Mouse (Mus musculus) lung, postnatal 25 days (tissue): ENCODE measurements around the gene Ift140.

Source experiments
- DNase-seq: peaks from one replicate; pipeline ENCODE4 v3.0.0; 2022; ENCODE audit warnings: low spot score

Gene Ift140

DNA sequence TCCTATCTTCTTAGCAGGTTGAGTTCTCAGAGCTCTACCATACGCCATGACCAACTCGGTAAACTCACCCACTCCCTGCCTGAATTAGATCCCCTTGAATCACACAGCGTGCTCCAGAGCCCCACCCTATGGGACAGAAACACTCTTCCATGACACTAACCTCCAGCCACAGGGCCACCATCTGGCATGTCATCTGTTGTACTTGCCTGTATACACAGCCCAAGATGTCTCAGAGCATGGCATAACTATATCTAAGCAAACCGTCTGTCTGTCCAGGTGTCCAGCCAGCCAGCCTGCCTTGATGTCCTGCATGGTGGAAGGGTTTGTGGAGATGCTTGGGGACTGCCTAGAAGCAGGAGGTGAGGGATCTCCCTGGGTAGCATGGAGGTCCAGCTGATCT, 61.0 kb downstream of the Ift140 start:
- DNase-seq = no peak

DNA sequence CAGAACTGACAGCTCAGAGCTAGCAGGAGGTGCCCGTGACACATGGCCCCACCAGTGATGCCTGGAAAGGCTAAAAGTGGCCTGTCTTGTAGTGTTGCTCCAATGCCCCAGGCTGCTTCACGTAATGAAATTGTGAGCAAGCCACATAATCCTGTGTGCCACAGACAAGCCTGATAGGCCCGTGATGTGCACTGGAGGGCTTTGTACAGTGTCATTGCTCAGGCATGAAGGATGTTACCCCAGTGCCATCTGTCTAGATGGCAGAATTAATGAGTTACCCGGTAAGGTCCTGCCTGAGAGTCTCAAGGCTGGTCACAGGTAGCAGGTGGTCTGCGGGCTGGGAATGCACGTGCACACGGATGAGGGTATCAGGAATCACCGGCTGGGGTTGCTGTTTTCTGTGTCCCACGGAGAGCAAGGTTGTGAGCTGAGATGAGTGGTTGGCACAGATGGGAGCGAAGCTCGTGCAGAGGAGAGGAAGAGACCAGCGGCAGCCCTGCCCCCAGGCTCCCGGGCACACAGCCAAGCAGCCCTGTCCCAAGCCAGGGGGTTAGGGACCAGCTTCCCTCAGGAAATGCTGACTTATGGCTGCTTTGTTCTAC, 62.0 kb downstream of the Ift140 start:
- peak; percentile 86 for DNase-seq

DNA sequence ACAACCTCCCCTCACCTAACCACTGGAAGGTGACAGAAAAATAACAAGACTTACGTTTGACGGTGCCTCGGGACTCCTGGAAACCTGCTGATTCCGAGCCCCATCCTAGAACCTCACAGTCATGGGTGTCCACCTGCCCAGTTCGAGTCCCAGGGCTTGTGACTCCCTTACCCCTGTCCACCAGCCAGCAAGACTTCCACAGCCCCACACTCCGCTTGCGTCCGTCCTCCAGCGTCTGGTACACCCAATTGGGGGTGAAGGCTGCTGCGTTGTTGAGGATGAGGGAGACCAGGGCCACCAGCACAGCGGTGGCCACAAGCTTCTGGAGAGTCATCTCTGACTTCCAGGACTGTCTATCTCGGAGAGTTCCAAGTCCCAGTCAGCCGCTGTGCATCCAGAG, 64.3 kb downstream of the Ift140 start:
- no peak for DNase-seq

DNA sequence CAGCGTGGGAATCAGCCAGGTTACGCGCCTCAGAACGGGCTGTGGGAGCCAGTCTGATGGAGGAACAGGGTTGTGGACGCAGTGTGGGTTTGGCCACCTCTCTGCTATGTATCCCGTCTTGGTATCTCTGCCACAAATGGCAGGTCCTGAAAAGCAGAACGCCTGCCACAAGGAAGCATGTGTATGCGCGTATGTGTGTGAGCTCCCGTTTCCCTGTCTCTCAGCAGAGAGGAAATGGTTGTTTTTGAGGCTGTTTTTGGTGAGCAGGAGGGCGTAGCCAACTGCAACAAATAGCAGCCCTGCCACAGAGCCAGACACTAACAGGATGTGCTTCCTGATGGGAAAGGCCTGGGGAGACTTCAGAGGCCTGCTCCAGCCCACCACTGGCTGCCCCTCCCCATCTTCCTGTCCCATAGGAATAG, 65.1 kb downstream of the Ift140 start:
- peak; percentile 89 for DNase-seq

DNA sequence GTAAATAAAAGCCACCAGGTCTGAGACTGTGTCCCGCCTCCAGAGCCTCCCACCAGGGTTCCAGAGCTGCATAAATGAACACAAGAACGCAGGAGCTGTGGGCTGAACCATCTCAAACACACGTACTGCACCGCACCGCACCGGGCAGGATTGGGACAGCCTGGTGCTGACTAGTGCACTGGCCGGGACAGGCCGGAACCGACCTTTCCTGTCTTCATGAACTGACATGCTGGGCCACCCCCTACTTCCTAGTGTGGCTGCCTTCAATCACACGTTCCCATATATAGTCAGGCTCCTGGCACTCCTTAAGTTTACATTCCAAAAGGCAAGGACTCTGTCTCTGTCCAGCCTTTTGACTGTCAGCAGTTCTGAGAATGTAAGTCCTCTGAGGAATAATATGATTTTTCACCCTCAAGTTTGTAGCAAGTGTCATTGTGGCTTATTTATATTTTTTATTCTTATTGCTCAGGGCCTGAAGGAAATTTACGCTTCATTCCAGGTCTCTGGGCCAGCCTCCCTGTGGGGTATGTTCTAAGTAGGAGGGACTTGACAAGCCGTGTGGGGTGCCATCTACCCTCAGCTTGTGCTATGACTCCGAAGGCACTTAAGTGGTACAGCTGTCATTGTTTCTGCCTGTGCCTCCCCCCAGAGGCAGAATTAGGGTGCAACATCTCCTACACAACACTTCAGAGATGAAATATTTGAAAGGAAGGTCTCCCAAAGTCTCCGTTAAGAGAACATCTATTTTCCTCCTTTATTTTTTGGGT, 66.4 kb downstream of the Ift140 start:
- peak; percentile 84 for DNase-seq

DNA sequence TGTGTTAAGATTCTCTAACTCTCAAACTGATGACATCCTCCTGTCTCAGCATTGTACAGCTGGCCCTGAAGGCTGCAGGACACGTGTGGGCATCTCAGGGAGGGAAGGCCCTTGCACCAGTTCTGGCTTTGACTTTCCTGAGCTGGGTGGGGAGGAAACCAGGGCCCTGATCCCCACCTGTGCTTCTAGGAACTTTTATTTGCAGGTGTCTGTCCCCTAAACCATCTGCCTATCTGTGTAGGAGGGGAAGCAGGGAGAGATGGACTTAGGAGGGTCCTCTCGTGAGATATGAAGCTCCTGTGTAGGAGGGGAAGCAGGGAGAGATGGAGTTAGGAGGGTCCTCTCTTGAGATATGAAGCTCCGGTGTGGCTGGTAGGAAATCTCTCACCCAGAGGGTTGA, 67.0 kb downstream of the Ift140 start:
- no peak for DNase-seq

DNA sequence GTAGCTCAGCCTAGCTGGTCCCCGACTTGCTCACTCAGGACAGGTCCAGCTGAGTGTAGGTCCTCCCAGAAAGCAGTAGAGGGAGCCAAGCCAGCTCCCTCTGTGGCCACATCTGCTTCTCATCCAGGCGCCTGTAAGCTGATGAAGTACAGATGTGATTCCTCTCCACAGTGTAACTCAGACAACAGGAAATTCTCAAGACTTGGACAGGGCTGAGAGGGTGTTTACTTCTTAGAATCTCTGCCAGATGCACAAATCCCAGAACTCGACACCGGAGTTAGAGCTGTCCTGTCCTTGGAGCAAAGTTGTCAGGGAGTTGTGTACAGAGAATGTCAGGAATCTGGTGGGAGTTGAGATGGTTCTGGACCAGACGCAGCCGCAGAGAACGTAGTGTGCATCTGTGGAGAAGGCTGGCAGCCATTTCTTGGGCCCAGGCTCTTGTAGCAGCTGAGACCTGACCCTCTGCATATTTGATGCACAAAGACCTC, 67.6 kb downstream of the Ift140 start, which contains the start of gene Tmem204:
Gene Tmem204, minus strand, starts transcription at position 148 of the 488 bp plus-strand sequence.
- peak; percentile 85 for DNase-seq

DNA sequence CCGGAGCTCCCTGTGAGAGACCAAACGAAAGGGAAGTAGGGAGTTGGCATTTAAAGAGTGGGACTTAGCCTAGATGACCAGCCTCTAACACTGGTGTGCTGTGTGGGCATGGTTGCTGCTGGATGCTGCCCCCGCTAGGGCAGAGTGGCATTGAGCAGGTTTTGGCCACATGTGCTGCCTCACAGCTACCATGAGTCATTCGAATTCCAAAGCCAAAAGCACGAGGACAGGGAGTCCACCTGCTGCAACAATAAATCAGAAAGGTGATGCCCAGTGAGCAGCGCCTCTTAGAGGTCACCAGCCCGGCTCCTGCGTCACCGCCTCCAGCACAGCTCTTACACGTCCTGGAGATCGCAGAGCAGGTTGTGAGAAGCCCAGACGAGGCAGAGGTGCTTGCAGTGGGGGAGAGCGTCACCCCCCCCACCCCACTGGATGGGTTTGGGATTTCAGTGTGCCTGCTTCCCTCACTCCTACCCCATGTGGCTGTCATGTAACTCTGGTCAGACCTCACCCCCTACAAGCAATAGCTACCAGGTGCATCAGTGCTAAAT, 69.0 kb downstream of the Ift140 start:
- no peak for DNase-seq

DNA sequence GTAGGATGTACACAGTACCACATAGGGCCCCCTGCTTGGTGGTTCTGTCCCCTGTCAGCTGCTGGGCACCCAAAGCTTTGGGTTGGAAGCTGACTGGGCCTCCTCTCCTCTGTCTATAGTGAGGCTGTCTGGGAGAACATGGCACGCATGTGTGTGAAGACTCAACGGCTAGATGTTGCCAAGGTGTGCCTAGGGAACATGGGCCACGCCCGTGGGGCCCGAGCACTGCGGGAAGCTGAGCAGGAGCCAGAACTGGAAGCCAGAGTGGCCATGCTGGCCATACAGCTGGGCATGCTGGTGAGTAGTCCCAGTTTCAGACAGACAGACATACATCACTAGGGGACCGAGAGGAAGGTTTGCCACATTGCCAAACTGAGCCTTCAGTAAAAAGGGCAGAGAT, 70.8 kb downstream of the Ift140 start:
- no peak for DNase-seq

DNA sequence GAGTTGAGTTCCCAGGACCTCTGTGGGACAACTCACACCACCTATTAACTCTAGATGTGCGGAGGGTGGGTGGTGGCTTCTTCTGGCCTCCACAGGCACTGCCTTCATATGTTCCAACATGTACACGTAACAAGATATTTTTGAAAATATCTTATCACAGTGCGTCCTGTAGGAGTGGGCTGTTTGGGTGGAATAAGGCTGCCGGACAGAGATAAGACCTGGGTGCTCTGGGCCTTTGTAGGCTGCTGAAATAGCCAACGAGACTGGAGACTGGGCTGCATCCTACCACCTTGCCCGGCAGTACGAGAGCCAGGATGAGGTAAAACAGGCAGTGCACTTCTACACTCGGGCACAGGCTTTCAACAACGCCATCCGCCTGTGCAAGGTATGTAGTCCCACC, 73.3 kb downstream of the Ift140 start:
- no peak for DNase-seq

DNA sequence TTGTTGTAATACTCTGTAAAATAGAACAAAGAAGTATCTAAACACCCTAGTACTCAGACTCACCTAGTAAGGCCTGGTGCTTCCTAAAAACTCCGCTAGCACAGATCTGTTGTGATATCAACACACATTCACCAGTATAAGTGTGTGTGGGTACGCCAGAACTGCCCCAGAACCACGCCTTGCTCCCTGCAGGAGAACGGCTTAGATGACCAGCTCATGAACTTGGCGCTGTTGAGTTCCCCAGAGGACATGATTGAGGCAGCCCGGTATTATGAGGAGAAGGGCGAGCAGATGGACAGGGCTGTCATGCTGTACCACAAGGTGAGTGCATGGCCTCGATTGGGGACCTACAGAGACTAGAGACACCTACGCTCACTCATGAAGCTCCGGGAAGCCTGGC, 74.6 kb downstream of the Ift140 start:
- DNase-seq = no peak

DNA sequence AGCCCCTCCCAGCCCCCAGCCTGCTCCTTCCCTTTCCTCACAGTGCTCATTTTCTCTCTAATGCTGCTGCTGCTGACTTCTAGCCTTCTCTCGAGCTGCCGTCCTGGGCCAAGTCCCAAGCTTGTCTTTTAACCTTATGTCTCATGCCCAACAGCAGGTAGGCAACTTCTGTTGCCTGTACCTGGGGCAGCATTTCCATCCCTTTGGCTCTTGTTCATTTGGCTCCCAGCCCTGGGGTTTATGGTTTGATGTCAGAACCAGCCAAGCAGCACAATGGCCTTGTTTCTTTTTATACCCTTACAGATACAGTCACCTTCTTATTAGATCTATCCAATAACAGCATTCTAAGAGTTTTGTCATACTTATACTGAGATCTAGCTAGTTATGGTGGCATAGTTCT, 80.3 kb downstream of the Ift140 start:
- DNase-seq = no peak

DNA sequence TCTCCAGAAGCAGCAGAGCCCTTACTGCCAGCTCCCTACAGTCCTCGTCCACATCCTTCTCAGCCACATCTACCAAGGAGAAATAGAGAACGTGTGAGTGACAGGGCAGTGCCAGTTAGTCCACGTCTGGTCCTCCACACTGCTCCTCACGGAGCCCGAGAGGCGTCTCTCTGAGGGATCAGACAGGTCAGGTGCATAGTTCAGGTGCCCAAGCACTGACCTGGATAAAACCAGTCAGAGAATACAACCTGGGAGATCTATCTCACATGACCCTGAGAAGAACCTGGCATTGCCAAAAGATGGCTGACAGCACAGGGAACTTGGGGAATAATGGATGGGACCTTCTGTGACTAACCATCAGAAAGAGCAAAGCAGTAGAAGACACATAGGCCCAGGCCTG, 84.2 kb downstream of the Ift140 start:
- DNase-seq = no peak

DNA sequence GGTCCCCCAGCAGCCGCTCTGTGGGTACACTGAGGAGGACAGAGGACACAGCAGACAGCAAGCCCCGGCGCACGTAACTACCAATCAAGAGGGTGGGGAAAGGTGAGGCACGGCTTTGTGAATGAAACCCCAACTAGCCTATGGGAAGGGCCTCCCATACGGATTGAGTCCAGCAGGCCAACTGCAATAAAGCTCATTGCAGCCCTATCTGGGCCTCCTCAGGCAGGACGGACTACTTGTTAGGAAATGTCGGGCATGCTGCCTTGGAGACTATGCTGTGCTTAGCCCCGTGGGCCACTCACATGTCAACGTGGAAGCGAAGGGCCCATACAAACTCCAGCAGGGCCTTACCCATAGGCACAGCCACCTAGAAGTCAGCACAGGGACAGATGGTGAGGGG, 85.5 kb downstream of the Ift140 start:
- no peak for DNase-seq

DNA sequence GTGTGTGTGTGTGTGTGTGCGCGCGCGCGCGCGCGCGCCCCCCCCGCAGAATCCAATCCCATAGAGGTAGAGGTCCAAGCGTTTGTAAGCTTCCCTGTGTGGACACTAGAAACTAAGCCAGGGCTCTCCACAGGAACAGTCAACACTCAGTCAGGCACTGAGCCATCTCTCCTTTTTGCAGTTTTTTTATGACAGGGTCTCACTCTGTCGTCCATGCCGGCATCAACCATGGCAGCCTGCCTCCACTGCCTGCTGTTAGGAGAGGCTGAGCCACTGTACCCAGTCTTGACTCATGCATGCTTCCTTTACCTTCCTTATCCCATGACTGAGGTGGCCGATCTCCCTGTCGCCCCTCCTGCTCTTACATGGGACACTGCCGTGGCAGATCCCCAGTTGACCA, 91.9 kb downstream of the Ift140 start:
- DNase-seq = no peak

DNA sequence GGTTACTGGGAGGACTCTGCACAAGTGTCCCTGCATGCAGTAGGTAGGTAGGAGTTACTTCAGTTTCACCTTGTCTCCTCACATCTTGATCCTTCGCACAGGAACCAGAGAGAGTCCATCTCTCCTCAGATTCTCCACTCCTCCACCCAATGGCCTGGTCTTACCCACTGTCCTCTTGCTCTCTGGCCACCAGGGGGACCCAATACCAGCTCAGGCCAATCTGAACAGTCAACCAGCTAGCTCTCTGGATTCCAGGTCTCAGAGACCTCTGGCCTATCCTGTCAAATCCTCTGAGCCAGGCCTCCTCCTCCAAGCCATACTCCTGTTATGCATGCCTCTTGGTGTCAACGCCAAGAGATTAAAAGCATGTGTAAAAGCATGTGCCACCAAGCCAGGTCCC, 93.7 kb downstream of the Ift140 start:
- peak; percentile 48 for DNase-seq

DNA sequence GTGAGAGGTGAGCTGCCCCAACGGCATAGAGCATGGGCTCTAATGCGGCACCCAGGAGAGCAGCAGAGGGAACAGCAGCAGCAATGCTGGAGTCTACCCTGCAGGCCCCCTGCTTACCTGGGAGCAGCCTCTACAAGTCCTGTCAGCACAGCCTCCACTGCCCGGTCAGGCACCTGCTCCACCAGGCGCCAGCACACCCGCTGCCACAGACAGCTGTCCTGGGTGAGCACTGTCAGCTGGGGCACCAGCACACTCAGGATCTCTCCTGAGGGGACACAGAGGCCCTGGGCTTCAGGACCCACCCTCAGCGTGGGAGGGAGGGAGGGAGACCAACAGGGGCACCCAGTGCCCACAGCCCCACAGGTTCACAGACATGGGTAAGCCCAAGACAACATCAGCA, 94.7 kb downstream of the Ift140 start:
- no peak for DNase-seq

DNA sequence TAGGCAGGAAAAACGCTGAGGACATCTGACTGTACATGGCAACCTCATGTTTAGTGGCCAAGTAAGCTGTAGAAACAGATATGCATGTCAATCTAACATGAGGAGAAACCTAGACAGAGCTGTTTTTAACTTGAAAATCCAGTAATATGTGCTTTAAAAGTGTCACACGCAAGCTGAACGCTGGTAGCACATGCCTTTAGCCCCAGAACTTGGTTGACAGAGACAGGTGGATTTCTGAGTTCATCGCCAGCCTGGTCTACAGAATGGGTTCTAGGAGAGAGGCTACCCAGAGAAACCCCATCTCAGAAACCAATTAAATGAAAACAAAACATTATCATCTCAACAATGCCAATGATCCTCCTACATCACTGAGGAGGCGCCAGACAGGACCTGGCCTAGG, 95.3 kb downstream of the Ift140 start:
- DNase-seq = no peak

DNA sequence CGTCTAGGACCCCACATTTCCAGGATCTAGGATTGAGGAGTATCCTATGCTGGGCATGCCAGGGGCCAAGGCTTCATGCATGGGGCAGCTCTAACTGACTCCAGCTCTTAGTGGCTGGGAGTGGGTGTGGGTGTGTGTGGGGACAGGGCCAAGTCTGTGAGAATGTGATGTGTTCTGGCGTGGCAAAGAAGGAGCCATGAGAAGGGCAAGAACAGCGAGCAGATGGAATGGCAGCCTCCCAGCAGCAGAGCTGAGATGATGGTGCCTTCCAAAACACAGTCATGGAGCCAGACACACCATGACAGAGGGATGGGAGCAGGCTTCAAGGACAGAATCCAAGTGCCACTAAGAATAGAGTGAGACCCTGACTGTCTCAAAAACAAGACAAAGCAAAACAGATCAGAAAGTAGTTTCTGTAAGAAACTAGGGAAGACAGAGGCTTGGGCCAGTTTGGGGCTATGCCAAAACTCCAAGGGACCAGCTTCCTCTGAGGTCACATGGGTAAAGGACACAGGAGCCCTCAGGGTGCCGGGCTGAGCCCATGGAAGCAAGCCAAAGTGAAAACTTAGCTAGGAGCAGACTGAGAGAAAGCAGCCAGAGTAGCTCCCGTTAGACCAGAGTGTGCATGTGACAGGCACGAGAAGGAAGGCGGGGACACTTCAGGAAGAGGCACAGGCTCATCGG, 96.0 kb downstream of the Ift140 start:
- peak; percentile 19 for DNase-seq

DNA sequence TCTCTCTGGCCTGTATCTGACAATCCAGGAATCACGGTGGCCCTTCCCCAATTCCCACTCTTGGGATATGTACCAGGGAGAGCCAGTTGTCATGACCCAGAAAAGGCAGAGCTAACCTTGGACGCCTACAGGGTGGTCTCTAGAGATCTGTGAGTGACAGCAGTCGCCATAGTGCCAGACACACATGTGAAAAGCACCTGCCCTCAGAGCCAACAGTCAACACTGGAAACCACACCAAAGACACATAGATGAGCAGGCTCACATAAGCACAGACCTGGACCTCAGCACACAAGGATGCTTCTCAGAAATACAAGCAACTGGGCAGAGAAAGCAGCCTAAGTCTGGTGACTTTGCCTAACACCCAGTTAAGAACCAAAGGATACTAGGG, 96.5 kb downstream of the Ift140 start:
- DNase-seq = no peak

DNA sequence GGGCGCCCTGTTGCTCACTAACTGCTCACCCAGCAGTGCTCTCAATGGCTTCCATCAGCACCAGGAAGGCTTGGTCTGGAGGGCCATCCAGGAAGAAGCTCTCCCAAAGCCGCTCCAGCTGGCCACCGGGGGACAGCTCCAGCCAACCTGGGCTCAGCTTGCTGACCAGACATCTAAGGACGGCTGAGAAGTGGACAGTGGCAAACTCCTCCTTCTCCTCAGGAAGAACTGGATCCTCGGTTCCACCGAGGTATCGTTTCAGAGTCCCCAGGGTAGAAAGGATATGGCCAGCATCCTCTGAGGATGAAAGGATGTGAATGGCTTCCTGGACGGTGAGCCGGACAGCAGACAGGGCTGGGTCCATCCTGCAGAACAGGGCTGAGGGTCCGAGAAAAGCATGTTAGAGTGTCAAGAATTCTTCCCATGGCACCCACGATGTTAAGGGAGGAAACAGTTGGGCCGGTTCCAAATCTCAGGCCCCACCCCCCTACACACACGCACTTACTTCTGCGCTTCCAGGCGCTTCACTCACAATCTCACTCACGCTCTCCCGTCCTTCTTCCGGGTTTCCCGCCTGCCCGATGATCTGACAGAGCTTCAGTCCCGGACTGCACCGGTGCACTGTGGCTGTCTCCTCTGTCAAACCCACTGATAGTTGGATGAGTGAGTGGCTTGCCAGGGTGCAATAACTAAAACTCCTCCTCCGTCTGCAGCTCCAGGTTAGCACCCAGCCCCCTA, 99.2 kb downstream of the Ift140 start:
- no peak for DNase-seq
